Mouse (Mus musculus) kidney, embryonic 16.5 days (tissue): Measurements from ENCODE around the gene Ppm1e. TPM values are rescaled to one million over a fixed set of nuclear protein-coding genes. Genes with fewer than 3 reads are reported as not detected.
A peak's percentile ranks its signal among the peaks of the same experiment; 100 is the strongest.
"Not testable (repeated sequence)": the region's sequence is repeated elsewhere in the genome, so short reads cannot be mapped to it uniquely, and the experiment has no call there.

Experiments used
- ATAC-seq: fragments of 200-750 bp; cut with Nextera tagmentation; 2 replicates; pipeline ENCODE4 v1.8.0; 2017; ENCODE audit warnings: moderate TSS enrichment; ENCODE audit not compliant: low FRiP score, low TSS enrichment
- H3K27ac ChIP-seq: fragments of 300-500 bp; sonication (generic); 2 replicates; pipeline ENCODE4 v1.5.1; 2014; ENCODE audit warnings: low read length
- H3K27me3 ChIP-seq: fragments of 300-500 bp; sonication (generic); 2 replicates; pipeline ENCODE4 v1.6.1; 2014; ENCODE audit warnings: low read length, control low read depth, mixed read lengths; ENCODE audit not compliant: insufficient read depth
- H3K36me3 ChIP-seq: fragments of 300-500 bp; sonication (generic); 2 replicates; pipeline ENCODE4 v1.6.1; 2014; ENCODE audit warnings: low read length, control low read depth, mixed read lengths; ENCODE audit not compliant: insufficient read depth
- H3K4me1 ChIP-seq: fragments of 300-500 bp; sonication (generic); 2 replicates; pipeline ENCODE4 v1.6.1; 2014; ENCODE audit warnings: low read length, control low read depth, mixed read lengths; ENCODE audit not compliant: insufficient read depth
- H3K4me2 ChIP-seq: fragments of 300-500 bp; sonication (generic); replicated peaks from 2 replicates; pipeline ENCODE4 v1.6.1; 2014; ENCODE audit warnings: low read depth, low read length
- H3K4me3 ChIP-seq: fragments of 300-500 bp; sonication (generic); 2 replicates; pipeline ENCODE4 v1.5.1; 2014; ENCODE audit warnings: mild to moderate bottlenecking, low read length
- H3K9ac ChIP-seq: fragments of 300-500 bp; sonication (generic); replicated peaks from 2 replicates; pipeline ENCODE4 v1.6.1; 2014; ENCODE audit warnings: low read length
- H3K9me3 ChIP-seq: fragments of 300-500 bp; sonication (generic); 2 replicates; pipeline ENCODE4 v1.6.1; 2016; ENCODE audit warnings: low read length, control low read depth
- WGBS: fragments of 180-500 bp; shearing (Covaris S2); extraction: QIAGEN DNeasy Blood & Tissue Kit; methylation state at CpG from one replicate; pipeline ENCODE4 v1.1.7; 2014; 5-methylcytosine and 5-hydroxymethylcytosine counted together
- polyA plus RNA-seq: library from polyadenylated mRNA; unstranded; fragments of >200 nt; fragmentation: Nextera tagmentation; extraction: Ambion mirVana; gene quantifications from 2 replicates; pipeline ENCODE4 v1.2.1, GENCODE M21; 2015

Ppm1e gene
- polyA plus RNA-seq, 1 experiment from 2014 or later, result 1.9 TPM

GRCm38 (mm10) chr11:87261705-87262104 lies 97.1 kb downstream of the Ppm1e start:
- WGBS, result 74% methylated on average over 4 of the region's 4 CpGs
- ATAC-seq, H3K9ac ChIP-seq, H3K36me3 ChIP-seq, H3K4me3 ChIP-seq, H3K27me3 ChIP-seq, H3K4me1 ChIP-seq, H3K9me3 ChIP-seq, H3K27ac ChIP-seq, H3K4me2 ChIP-seq: not testable (repeated sequence)

- 70% methylated on average over 10 of the region's 10 CpGs for WGBS
- no peaks in the 10 kb centered on the region for H3K9me3 ChIP-seq
- no peak overlapping the region for H3K4me3 ChIP-seq
- ATAC-seq, result no peak
- H3K9ac ChIP-seq, result no peak overlapping the region
- H3K4me2 ChIP-seq, result no peak overlapping the region
- 0 out of 2 replicates have a peak, but pooled peaks cover 4% of the 10 kb centered on the region for H3K4me1 ChIP-seq
- H3K27ac ChIP-seq, result no peak overlapping the region
- H3K27me3 ChIP-seq, result no peaks in the 10 kb centered on the region
- H3K36me3 ChIP-seq, result no peaks in the 10 kb centered on the region
Observed at GRCm38 (mm10) chr11:87259792-87260191, 99.0 kb downstream of the Ppm1e start.

DNA sequence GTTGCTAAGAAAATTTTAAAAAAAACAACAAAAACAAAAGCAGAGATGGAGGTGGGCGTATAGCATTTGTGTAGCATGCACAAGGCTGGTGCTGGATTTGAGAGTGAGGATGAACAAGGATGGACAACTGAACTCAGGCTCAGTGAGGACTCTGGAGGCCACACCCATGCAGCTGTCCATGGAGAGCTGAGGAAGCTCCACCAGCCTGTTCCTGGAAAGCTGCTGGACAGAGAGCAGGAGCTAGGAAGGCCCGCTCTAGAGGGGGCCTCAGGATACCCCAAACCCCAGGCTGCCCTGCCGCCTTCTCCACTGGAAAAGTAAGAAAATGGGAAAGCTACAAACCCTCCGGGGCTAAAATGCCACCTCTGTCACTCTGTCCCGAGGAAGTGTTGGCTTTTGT lies 101.5 kb downstream of the Ppm1e start:
- no peaks in the 10 kb centered on the region for H3K9me3 ChIP-seq
- H3K4me2 ChIP-seq, result no peak overlapping the region
- no peak for ATAC-seq
- H3K36me3 ChIP-seq, result no peaks in the 10 kb centered on the region
- H3K27me3 ChIP-seq, result no peaks in the 10 kb centered on the region
- H3K4me3 ChIP-seq, result no peak overlapping the region
- WGBS, result 92% methylated on average over 5 of the region's 5 CpGs
- H3K4me1 ChIP-seq, result no peaks in the 10 kb centered on the region
- H3K9ac ChIP-seq, result no peak overlapping the region
- no peak overlapping the region for H3K27ac ChIP-seq

GRCm38 (mm10) chr11:87254149-87254548 lies 104.7 kb downstream of the Ppm1e start:
- ATAC-seq, result no peak
- Histone ChIP-seq H3K27me3 (no peaks in the 10 kb centered on the region), H3K36me3 (no peaks in the 10 kb centered on the region), H3K4me1 (no peaks in the 10 kb centered on the region), H3K4me2 (no peak overlapping the region), H3K27ac (no peak overlapping the region), H3K4me3 (no peak overlapping the region), H3K9ac (no peak overlapping the region), H3K9me3 (no peaks in the 10 kb centered on the region)
- 51% methylated on average over 5 of the region's 5 CpGs for WGBS

DNA sequence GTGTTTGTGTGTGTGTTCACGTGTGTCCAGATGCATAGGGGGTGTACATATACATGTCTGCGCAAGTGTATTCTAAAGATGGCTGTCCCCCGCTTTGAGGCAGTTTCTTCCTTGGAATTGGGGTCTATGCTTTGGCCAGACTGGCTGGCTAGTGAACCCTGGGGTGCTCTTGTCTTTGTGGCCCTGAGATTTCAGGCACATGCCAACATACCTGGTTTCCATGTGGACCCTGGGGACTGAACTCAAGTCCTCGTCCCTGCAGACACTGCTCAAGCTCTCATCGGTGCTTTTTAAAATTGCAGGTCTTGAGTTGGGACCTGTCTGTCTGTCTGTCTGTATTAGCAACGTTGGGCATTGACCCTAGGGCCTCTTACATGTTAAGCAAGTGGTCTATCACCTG lies 105.5 kb downstream of the Ppm1e start:
- Histone ChIP-seq H3K27me3 (no peaks in the 10 kb centered on the region), H3K27ac (no peak overlapping the region), H3K9me3 (no peaks in the 10 kb centered on the region), H3K36me3 (no peaks in the 10 kb centered on the region), H3K9ac (no peak overlapping the region), H3K4me1 (no peaks in the 10 kb centered on the region), H3K4me2 (no peak overlapping the region), H3K4me3 (no peak overlapping the region)
- WGBS, result 92% methylated on average over 6 of the region's 6 CpGs
- no peak for ATAC-seq

DNA sequence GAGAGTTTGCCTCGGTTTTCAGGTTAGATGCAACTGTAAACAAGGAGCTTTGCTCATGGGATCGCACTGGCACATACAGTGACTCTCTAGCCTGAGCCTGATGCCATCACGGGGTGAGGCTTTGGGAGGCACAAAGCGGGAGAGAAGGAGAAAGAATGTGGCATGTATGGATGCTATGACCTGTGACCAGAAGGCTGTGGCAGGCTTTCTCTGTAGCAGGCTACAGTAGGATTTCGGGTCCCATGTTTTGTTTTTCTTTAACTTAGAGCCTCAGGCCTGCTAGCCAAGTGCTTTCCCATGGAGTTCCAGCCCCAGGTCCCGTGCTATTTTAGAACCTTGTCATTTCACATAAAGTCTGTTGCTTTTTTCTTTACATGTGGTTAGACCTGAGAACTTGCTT lies 108.7 kb downstream of the Ppm1e start:
- Histone ChIP-seq H3K4me2 (no peak overlapping the region), H3K27ac (no peak overlapping the region), H3K36me3 (no peaks in the 10 kb centered on the region), H3K4me3 (no peak overlapping the region), H3K4me1 (peaks cover 7% of the 10 kb centered on the region), H3K9me3 (no peaks in the 10 kb centered on the region), H3K27me3 (no peaks in the 10 kb centered on the region), H3K9ac (no peak overlapping the region)
- no peak for ATAC-seq
- 74% methylated on average over 6 of the region's 6 CpGs for WGBS

DNA sequence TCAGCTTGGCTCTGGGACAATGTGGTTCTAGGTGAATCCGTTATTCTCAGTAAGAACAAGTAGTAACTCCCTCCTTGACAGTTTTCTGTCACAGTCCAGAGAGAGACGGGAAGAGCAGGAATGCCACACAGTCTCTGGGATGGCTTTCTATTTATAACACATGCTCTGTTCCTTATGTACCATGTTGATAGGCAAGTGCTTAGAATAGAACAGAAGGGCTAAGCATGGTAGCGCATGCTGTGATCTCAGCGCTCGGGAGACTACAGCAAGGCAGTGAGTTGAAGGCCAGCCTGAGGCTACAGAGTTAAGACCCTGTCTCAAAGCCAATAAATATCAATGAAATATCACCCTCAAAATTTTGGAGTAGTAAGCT lies 111.3 kb downstream of the Ppm1e start:
- H3K27me3 ChIP-seq, result no peaks in the 10 kb centered on the region
- 62% methylated on average over 5 of the region's 5 CpGs for WGBS
- ATAC-seq, result no peak
- H3K27ac ChIP-seq, result peak overlapping the region; percentile 4; the same call in 1 of the 2 replicates
- no peak overlapping the region for H3K4me2 ChIP-seq
- no peak overlapping the region for H3K9ac ChIP-seq
- H3K4me1 ChIP-seq, result peaks cover 9% of the 10 kb centered on the region
- H3K4me3 ChIP-seq, result no peak overlapping the region
- no peaks in the 10 kb centered on the region for H3K9me3 ChIP-seq
- H3K36me3 ChIP-seq, result no peaks in the 10 kb centered on the region

DNA sequence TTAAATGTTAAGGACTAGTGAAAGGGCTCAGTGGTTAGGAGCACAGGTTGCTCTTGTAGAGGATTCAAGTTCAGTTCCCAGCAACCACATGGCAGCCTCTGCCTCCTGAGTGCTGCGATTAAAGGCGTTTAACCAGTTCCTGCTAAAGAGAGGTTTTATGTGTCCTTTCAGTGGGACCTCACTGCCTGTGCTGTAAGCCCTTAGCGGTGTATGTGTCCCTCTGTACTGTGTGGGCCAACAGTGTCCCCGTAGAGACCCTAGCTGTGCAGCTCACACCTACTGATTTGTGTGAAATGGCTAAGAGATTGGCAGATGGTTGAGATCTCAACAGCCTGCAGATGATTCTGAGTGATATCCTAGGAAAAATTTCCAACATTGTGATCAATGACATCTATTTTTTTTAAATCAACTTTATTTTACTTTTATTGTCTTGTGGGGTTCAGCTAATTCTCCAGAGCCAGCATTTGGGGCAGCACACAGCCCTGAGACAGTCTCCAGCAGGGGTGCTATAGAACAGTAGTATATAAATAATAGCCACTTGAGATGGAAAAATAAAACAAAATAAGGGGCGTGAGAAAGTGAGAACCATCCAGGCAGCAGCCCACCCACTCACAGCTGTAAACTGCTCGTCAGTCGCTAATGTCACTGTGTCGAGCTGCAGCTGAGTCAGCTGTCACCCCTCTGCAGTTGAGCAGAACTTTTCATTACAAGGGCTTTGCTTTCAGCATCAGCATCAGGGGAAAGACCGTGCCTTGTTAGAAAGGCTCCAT lies 111.9 kb downstream of the Ppm1e start:
- 48% methylated on average over 9 of the region's 9 CpGs for WGBS
- H3K9ac ChIP-seq, result no peak overlapping the region
- H3K4me1 ChIP-seq, result peaks cover 9% of the 10 kb centered on the region
- H3K27me3 ChIP-seq, result no peaks in the 10 kb centered on the region
- no peaks in the 10 kb centered on the region for H3K9me3 ChIP-seq
- H3K4me2 ChIP-seq, result no peak overlapping the region
- H3K4me3 ChIP-seq, result no peak overlapping the region
- ATAC-seq, result no peak
- H3K36me3 ChIP-seq, result no peaks in the 10 kb centered on the region
- H3K27ac ChIP-seq, result peak overlapping the region; percentile 4; the same call in 1 of the 2 replicates

- no peak overlapping the region for H3K27ac ChIP-seq
- WGBS, result 50% methylated on average over 4 of the region's 4 CpGs
- H3K9ac ChIP-seq, result no peak overlapping the region
- no peaks in the 10 kb centered on the region for H3K27me3 ChIP-seq
- H3K4me1 ChIP-seq, result peaks cover 9% of the 10 kb centered on the region
- H3K4me2 ChIP-seq, result no peak overlapping the region
- no peak overlapping the region for H3K4me3 ChIP-seq
- ATAC-seq, result peak; percentile 54; the same call in 1 of the 2 replicates
- no peaks in the 10 kb centered on the region for H3K36me3 ChIP-seq
- H3K9me3 ChIP-seq, result no peaks in the 10 kb centered on the region
Observed at GRCm38 (mm10) chr11:87246107-87246651, 112.6 kb downstream of the Ppm1e start.

DNA sequence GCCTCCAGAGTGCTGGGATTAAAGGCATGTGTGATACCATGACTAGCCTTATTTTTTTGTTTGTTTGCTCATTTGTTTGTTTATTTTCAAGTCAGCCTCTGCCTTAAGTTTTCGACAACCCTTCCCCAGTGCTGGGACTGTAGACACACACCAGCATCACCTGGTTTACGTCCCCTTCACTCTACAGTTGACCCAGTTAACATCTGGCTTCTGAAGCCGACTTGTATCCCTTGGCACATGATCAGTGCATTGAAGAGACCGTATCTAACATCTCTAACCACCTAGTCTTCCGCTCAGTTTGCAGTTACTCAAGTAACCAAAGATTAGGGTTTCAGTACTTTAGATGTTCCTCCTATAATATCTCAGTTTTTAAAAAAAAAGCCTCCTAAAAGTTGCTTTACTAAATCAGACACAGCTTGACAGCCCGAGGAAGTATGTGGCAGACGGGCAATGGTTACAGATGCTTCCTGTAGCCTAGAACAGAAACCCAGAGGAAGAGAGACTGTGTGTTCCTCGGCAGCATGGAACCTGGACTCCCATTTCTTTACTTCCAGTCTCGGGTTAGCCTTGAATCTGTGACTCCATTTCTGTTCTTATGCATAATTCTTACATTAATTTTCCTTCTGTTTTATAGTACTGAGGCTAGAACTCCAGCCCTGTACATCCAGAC lies 113.5 kb downstream of the Ppm1e start:
- Histone ChIP-seq H3K27me3 (no peaks in the 10 kb centered on the region), H3K4me3 (no peak overlapping the region), H3K4me2 (no peak overlapping the region), H3K9ac (no peak overlapping the region), H3K27ac (no peak overlapping the region), H3K9me3 (no peaks in the 10 kb centered on the region), H3K36me3 (no peaks in the 10 kb centered on the region), H3K4me1 (peaks cover 14% of the 10 kb centered on the region)
- 78% methylated on average over 9 of the region's 9 CpGs for WGBS
- no peak for ATAC-seq
